Mouse (Mus musculus) G1E (cell line): Measurements from ENCODE around the gene Apoa2.

Source experiments
- CTCF ChIP-seq: IDR thresholded peaks from 2 replicates; pipeline ENCODE4 v1.5.1; 2012; ENCODE audit warnings: low read depth, low read length, inconsistent platforms, mixed read lengths
- POLR2AphosphoS5 ChIP-seq: IDR thresholded peaks from 2 replicates; pipeline ENCODE4 v1.6.1; 2012; ENCODE audit warnings: low read depth, low read length, inconsistent platforms; ENCODE audit not compliant: insufficient replicate concordance
- TAL1 ChIP-seq: conservative IDR thresholded peaks from 2 replicates; pipeline ENCODE4 v1.6.1; 2012; ENCODE audit warnings: low read depth, low read length, inconsistent platforms, mixed read lengths

- TF ChIP-seq POLR2AphosphoS5 (no peak), TAL1 (no peak), CTCF (no peak)
Measured at GRCm38 (mm10) chr1:171183620-171184019, 41.2 kb upstream of the Apoa2 start.
